Mouse (Mus musculus): ENCODE measurements around the gene Pnliprp2. TPM values are rescaled to one million over a fixed set of nuclear protein-coding genes. Genes with fewer than 3 reads are reported as not detected.
A peak's percentile ranks its signal among the peaks of the same experiment; 100 is the strongest.

Gene Pnliprp2
- polyA plus RNA-seq (2015; fragmentation: Nextera tagmentation; extraction: Ambion mirVana): not detected in 2 replicates

- ATAC-seq (ENCODE audit: insufficient number of reproducible peaks, insufficient read depth, low FRiP score, low TSS enrichment, low read depth): no peak
- H3K36me3 ChIP-seq: no peaks in the 10 kb centered on the region
These were observed at the start of gene Pnliprp2 for GRCm38 (mm10) chr19:58759423-58759822. Gene Pnliprp2 (plus strand): TSS chr19:58759719.

GRCm38 (mm10) chr19:58717925-58718324 is 41.6 kb upstream of the Pnliprp2 start:
- H3K9ac ChIP-seq: no peak overlapping the region
- no peaks in the 10 kb centered on the region for H3K9me3 ChIP-seq
- ATAC-seq (ENCODE audit: insufficient number of reproducible peaks, insufficient read depth, low FRiP score, low TSS enrichment, low read depth): no peak
- H3K4me1 ChIP-seq: no peaks in the 10 kb centered on the region
- no peak overlapping the region for H3K4me2 ChIP-seq
- 87% methylated on average over 4 of the region's 4 CpGs for WGBS
- H3K27me3 ChIP-seq: no peaks in the 10 kb centered on the region
- no peak overlapping the region for H3K4me3 ChIP-seq
- H3K36me3 ChIP-seq: no peaks in the 10 kb centered on the region
- no peak overlapping the region for H3K27ac ChIP-seq

More at GRCm38 (mm10) chr19:58759423-58759822, at the start of gene Pnliprp2:
- Histone ChIP-seq H3K27ac (no peak within 1 kb of the TSS), H3K9ac (no peak within 1 kb of the TSS), H3K9me3 (no peaks in the 10 kb centered on the region), H3K4me3 (no peak within 1 kb of the TSS), H3K27me3 (no peaks in the 10 kb centered on the region; the same call in 1 of the 2 replicates), H3K4me1 (peaks cover 12% of the 10 kb centered on the region; the same call in 1 of the 2 replicates), H3K4me2 (no peak within 1 kb of the TSS)
- WGBS: 67% methylated on average over 9 of the region's 9 CpGs

GRCm38 (mm10) chr19:58720439-58720838 is 39.1 kb upstream of the Pnliprp2 start:
- Histone ChIP-seq H3K4me1 (no peaks in the 10 kb centered on the region), H3K9me3 (0 out of 2 replicates have a peak, but pooled peaks cover 1% of the 10 kb centered on the region), H3K4me2 (no peak overlapping the region), H3K27me3 (no peaks in the 10 kb centered on the region), H3K4me3 (no peak overlapping the region), H3K9ac (no peak overlapping the region), H3K27ac (no peak overlapping the region), H3K36me3 (no peaks in the 10 kb centered on the region)
- ATAC-seq (ENCODE audit: insufficient number of reproducible peaks, insufficient read depth, low FRiP score, low TSS enrichment, low read depth): no peak

GRCm38 (mm10) chr19:58726551-58726950 is 33.0 kb upstream of the Pnliprp2 start:
- H3K27me3 ChIP-seq: no peaks in the 10 kb centered on the region
- no peak overlapping the region for H3K4me2 ChIP-seq
- no peak overlapping the region for H3K9ac ChIP-seq
- no peaks in the 10 kb centered on the region for H3K36me3 ChIP-seq
- no peak overlapping the region for H3K4me3 ChIP-seq
- peaks cover 5% of the 10 kb centered on the region; the same call in 1 of the 2 replicates for H3K4me1 ChIP-seq
- H3K27ac ChIP-seq: no peak overlapping the region
- no peak for ATAC-seq (ENCODE audit: insufficient number of reproducible peaks, insufficient read depth, low FRiP score, low TSS enrichment, low read depth)
- H3K9me3 ChIP-seq: 0 out of 2 replicates have a peak, but pooled peaks cover 2% of the 10 kb centered on the region
- WGBS: 88% methylated on average over 5 of the region's 5 CpGs

- no peak for ATAC-seq (ENCODE audit: insufficient number of reproducible peaks, insufficient read depth, low FRiP score, low TSS enrichment, low read depth)
- Histone ChIP-seq H3K9me3 (0 out of 2 replicates have a peak, but pooled peaks cover 2% of the 10 kb centered on the region), H3K4me2 (no peak overlapping the region), H3K4me1 (peaks cover 5% of the 10 kb centered on the region; the same call in 1 of the 2 replicates), H3K9ac (no peak overlapping the region), H3K27me3 (no peaks in the 10 kb centered on the region), H3K4me3 (no peak overlapping the region), H3K27ac (no peak overlapping the region), H3K36me3 (no peaks in the 10 kb centered on the region)
- 68% methylated on average over 5 of the region's 5 CpGs for WGBS
These were observed 31.8 kb upstream of the Pnliprp2 start for GRCm38 (mm10) chr19:58727756-58728155.

- no peaks in the 10 kb centered on the region for H3K27me3 ChIP-seq
- H3K4me3 ChIP-seq: no peak within 1 kb of the TSS
- H3K36me3 ChIP-seq: no peaks in the 10 kb centered on the region
- no peak for ATAC-seq (ENCODE audit: insufficient number of reproducible peaks, insufficient read depth, low FRiP score, low TSS enrichment, low read depth)
- H3K4me1 ChIP-seq: peaks cover 5% of the 10 kb centered on the region; the same call in 1 of the 2 replicates
- H3K4me2 ChIP-seq: no peak within 1 kb of the TSS
- no peak within 1 kb of the TSS for H3K9ac ChIP-seq
- 48% methylated on average over 5 of the region's 5 CpGs for whole genome bisulfite sequencing
- H3K27ac ChIP-seq: 0 out of 2 replicates have a peak within 1 kb of the TSS, but pooled peaks have one; percentile 48
- 0 out of 2 replicates have a peak, but pooled peaks cover 2% of the 10 kb centered on the region for H3K9me3 ChIP-seq
These were observed 31.0 kb upstream of the Pnliprp2 start, which contains the start of gene Pnliprp1 for GRCm38 (mm10) chr19:58728445-58729031. Gene Pnliprp1 (plus strand): TSS chr19:58728887.

- Histone ChIP-seq H3K4me2 (no peak overlapping the region), H3K9ac (no peak overlapping the region), H3K4me1 (peaks cover 5% of the 10 kb centered on the region; the same call in 1 of the 2 replicates), H3K9me3 (no peaks in the 10 kb centered on the region), H3K4me3 (no peak overlapping the region), H3K36me3 (no peaks in the 10 kb centered on the region), H3K27me3 (no peaks in the 10 kb centered on the region), H3K27ac (no peak overlapping the region)
- WGBS: 84% methylated on average over 6 of the region's 6 CpGs
- ATAC-seq (ENCODE audit: insufficient number of reproducible peaks, insufficient read depth, low FRiP score, low TSS enrichment, low read depth): no peak
These were observed 26.3 kb upstream of the Pnliprp2 start for GRCm38 (mm10) chr19:58733216-58733615.

- H3K4me1 ChIP-seq: no peaks in the 10 kb centered on the region
- no peak overlapping the region for H3K9ac ChIP-seq
- ATAC-seq (ENCODE audit: insufficient number of reproducible peaks, insufficient read depth, low FRiP score, low TSS enrichment, low read depth): no peak
- H3K36me3 ChIP-seq: no peaks in the 10 kb centered on the region
- no peaks in the 10 kb centered on the region for H3K9me3 ChIP-seq
- no peak overlapping the region for H3K4me2 ChIP-seq
- H3K4me3 ChIP-seq: no peak overlapping the region
- WGBS: 87% methylated on average over 4 of the region's 4 CpGs
- H3K27me3 ChIP-seq: no peaks in the 10 kb centered on the region
- H3K27ac ChIP-seq: no peak overlapping the region
These were observed 21.4 kb upstream of the Pnliprp2 start for GRCm38 (mm10) chr19:58738111-58738510.

GRCm38 (mm10) chr19:58741036-58741435 is 18.5 kb upstream of the Pnliprp2 start:
- no peak for ATAC-seq (ENCODE audit: insufficient number of reproducible peaks, insufficient read depth, low FRiP score, low TSS enrichment, low read depth)
- Histone ChIP-seq H3K36me3 (no peaks in the 10 kb centered on the region), H3K27ac (no peak overlapping the region)

GRCm38 (mm10) chr19:58742711-58743110 is 16.8 kb upstream of the Pnliprp2 start:
- Histone ChIP-seq H3K4me1 (no peaks in the 10 kb centered on the region), H3K9me3 (no peaks in the 10 kb centered on the region), H3K4me3 (no peak overlapping the region), H3K9ac (no peak overlapping the region), H3K36me3 (no peaks in the 10 kb centered on the region), H3K4me2 (no peak overlapping the region), H3K27me3 (no peaks in the 10 kb centered on the region), H3K27ac (no peak overlapping the region)
- WGBS: 81% methylated on average over 4 of the region's 4 CpGs
- no peak for ATAC-seq (ENCODE audit: insufficient number of reproducible peaks, insufficient read depth, low FRiP score, low TSS enrichment, low read depth)

More at GRCm38 (mm10) chr19:58741036-58741435, 18.5 kb upstream of the Pnliprp2 start:
- no peaks in the 10 kb centered on the region for H3K4me1 ChIP-seq
- H3K9ac ChIP-seq: no peak overlapping the region
- 69% methylated on average over 6 of the region's 6 CpGs for WGBS
- no peak overlapping the region for H3K4me2 ChIP-seq
- H3K4me3 ChIP-seq: no peak overlapping the region
- no peaks in the 10 kb centered on the region for H3K9me3 ChIP-seq
- H3K27me3 ChIP-seq: no peaks in the 10 kb centered on the region

- H3K27me3 ChIP-seq: no peaks in the 10 kb centered on the region
- H3K4me1 ChIP-seq: no peaks in the 10 kb centered on the region
- no peaks in the 10 kb centered on the region for H3K36me3 ChIP-seq
- H3K27ac ChIP-seq: no peak overlapping the region
- no peak for ATAC-seq (ENCODE audit: insufficient number of reproducible peaks, insufficient read depth, low FRiP score, low TSS enrichment, low read depth)
- no peaks in the 10 kb centered on the region for H3K9me3 ChIP-seq
- 75% methylated on average over 4 of the region's 4 CpGs for WGBS
- no peak overlapping the region for H3K4me2 ChIP-seq
- no peak overlapping the region for H3K9ac ChIP-seq
- no peak overlapping the region for H3K4me3 ChIP-seq
These were observed 15.8 kb upstream of the Pnliprp2 start for GRCm38 (mm10) chr19:58743736-58744135.

- ATAC-seq (ENCODE audit: insufficient number of reproducible peaks, insufficient read depth, low FRiP score, low TSS enrichment, low read depth): no peak
- Histone ChIP-seq H3K9me3 (no peaks in the 10 kb centered on the region), H3K36me3 (no peaks in the 10 kb centered on the region), H3K4me2 (no peak overlapping the region), H3K27ac (no peak overlapping the region), H3K27me3 (no peaks in the 10 kb centered on the region), H3K4me1 (no peaks in the 10 kb centered on the region), H3K9ac (no peak overlapping the region), H3K4me3 (no peak overlapping the region)
- 84% methylated on average over 9 of the region's 9 CpGs for WGBS
These were observed 12.0 kb upstream of the Pnliprp2 start for GRCm38 (mm10) chr19:58747498-58748000.
